Mouse (Mus musculus): Measurements from ENCODE around the gene Ntm.

The Ntm gene

DNA sequence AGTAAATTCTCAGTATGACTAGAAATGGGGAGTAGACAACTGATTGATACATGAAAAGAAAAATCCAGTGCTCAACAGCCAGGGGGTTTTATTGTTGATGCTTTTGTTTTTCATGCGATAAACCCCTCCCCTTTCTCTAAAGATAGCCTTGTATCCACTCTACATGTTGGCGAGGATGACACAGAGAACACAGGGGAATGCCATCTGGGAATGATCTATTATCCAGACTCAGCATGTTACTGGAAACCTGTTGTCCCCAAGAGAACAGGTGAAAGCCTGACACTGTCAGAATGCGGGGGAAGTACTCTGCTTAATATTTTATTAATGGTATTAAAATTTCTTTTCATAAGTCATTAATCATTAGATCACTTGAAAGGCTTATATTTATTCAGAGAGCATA lies 690.1 kb downstream of the Ntm start:
- DNase-seq = no peak

DNA sequence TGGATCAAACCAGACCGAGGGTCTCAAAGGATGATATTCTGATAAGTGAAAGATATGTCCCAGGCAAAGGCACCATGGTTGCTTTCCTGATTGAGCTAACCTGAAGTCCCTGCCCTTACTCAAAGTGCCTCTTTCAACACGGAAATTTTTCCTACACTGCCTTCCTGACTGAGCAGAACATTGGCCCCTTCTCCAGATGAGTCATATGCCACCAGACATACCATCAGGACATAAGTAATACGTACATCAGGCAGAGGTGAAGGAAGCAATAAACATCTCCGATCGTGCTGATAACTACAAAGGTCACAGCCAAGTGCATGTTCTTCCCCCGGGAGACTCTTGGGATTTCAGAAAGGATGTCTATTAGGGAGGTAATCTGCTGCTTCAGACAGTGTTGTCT lies 693.0 kb downstream of the Ntm start:
- no peak for DNase-seq

DNA sequence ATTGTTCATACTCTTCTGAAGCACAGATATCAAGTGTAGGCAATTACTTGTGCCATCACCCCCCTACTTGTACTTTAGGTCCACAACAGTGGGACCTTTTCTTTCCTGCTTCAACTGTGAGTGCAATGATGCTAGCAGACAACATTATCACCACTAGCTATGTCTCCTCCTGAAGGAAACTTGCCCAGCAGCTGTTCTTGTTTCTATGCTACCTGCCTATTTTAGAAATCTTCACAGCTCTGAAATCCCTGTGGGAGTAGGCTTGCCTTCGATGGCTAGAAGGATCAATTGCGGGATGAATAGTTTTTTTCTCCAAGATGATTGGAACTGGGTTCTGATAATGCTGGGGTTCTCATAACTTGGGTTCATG lies 693.7 kb downstream of the Ntm start:
- DNase-seq = no peak

DNA sequence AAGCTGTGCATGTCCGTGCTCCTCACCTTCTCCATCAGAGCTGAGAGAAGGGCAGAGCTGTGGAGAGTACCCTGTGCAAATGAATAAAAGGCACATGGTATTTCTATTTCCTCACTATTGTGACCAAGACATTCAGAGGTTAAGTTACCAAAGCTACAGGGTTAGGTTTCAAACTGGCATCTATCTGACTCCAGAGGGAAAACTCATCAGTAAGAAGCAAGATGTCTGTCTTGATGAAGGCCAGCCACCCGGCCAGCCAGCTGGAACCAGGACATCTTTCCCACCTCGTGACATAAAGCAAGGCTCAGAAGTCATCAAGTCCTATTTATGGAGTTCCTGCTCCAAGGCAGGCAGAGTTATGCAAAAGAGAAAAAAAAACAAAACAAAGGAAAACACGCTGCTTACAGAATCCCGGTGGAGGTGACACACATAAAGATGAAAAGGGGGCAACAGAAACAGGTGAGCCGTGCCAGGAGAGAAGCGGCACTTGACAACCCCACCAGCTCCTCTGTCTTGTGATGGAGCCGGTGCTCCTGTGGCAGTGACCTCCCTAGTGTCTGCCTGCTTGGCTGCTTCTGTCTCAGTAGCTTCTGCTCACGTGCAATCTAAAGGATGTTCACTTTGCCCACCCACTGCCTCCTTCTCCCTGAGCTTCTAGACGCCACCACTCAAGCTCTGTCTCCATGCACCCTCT lies 694.2 kb downstream of the Ntm start:
- DNase-seq = peak; percentile 47

DNA sequence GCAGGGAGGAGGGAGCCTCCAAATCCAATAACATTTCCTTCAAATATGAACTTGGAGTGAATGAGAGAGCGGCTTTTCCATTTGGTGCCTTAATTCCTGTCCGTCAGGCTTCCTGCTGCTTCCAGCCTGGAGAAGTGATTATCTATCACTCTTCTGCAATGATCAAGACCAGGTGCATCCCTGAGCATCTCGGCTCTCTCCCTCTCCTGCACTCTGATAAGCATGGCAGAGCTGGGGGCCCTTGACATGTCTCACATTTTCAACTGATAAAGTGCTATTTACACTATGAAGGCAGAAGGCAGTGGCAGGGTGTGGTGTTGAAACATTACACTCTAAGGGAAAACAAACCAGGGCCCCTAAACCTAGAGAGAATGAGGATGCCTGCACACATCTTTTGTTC lies 695.3 kb downstream of the Ntm start:
- DNase-seq = no peak

DNA sequence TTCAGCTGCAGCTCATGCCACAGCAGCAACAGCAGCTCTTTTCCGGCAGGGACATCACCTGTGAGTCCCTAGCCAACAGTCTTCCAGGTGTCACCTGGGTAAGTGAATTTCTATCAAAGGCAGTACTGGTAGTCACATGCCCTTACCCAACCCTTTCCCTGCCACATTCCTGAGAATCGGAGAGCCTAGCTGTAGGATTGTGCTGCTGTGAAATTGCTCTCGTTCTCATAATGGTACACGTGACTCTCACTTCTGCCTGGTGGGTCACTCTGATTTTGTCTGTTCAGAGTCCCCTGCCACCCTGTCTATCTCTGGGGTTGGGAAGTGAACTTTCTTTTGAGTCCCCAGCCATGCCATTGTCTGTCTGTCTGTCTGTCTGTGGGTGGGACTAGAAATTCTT lies 697.8 kb downstream of the Ntm start:
- DNase-seq = no peak

DNA sequence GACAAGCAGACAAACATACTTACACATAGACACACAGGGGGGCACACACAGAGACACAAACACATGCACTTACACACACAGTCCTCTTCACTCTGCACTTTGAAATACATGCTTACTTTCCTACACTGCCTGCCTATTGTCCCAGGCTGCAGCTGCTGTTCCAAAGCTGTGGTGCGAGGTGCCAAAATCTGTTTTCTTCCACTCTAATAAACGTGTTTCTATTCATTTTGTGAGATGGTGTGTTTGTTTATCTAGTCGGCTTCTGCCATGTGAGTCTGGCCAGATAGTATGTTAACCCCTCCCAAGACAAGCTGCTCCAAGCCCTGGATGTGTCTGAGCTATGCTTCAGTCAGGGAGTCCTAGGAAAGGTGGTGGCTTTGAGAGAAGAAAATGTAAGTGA lies 700.1 kb downstream of the Ntm start:
- no peak for DNase-seq

DNA sequence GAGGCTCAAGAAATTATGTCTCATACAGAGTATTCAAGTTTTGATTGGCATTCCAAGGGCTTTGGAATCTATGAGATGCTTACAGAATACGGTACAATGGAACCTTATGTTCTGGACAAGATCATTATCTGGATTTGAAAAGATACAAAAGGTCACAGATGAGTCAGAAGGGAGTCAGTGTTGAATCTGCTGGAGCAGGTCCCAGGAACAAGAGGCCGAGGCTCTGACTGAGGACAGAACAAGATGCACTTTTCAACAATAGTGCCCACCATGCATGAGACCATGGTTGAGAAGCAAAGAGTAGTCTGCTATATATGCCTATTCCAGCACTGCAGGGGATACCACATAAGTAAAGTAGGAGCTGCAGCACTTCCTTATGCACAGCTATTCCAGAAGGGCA lies 710.1 kb downstream of the Ntm start:
- DNase-seq = no peak

DNA sequence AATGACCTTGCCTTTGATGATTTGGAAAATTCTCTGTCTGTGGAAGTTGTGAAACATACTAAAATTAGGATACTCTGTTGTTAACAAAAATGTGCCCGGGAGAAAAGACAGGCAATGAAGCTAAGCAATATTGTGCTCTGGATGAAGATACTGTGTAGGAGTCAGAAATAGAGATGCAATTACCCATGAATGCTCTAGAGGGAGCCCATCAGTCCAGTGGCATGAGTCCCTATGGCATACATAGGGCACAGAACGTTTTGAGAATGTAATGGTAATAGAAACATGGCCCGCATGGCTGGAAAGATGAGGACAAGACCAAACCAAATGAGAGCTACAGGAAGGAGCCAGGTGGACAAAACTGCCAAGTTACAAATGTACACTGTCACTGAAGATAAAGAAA lies 712.1 kb downstream of the Ntm start:
- DNase-seq = no peak

DNA sequence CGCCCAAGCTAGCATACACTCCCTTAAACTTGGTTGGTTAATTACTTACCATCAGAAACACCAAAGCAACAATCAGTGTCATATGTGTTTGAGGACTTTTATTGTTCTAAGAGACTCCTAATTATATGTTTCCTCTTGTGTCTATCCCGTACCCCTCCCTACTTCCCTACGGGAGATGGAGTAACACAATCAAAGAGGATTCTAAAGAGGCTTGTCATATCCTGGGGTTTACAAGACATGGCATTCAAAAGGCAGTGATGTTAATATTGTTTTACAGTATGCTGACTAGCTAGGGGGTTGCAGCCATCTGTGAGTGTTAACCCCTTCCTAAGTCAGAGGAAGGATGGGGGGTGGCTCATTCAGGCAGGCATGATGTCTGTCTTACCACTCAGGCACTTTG lies 715.1 kb downstream of the Ntm start:
- no peak for DNase-seq

DNA sequence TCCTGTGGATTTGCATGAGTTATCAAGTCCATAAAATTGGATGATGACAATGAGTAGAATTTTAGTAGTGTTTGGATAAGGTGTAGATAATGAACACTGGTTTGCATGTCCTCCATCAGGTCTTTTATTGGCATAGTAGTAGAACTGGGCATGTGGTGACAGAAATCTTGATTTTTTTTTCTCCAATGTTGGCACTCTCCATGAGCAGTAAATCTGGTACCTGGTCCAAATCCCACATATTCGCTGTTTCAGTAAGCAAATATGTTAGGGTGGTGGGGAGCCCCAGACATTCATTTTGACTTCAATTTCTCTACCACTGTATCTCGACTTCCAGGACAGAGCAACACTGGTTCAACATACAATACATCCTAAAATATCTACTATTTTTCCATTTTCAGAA lies 718.9 kb downstream of the Ntm start:
- DNase-seq = peak; percentile 35

DNA sequence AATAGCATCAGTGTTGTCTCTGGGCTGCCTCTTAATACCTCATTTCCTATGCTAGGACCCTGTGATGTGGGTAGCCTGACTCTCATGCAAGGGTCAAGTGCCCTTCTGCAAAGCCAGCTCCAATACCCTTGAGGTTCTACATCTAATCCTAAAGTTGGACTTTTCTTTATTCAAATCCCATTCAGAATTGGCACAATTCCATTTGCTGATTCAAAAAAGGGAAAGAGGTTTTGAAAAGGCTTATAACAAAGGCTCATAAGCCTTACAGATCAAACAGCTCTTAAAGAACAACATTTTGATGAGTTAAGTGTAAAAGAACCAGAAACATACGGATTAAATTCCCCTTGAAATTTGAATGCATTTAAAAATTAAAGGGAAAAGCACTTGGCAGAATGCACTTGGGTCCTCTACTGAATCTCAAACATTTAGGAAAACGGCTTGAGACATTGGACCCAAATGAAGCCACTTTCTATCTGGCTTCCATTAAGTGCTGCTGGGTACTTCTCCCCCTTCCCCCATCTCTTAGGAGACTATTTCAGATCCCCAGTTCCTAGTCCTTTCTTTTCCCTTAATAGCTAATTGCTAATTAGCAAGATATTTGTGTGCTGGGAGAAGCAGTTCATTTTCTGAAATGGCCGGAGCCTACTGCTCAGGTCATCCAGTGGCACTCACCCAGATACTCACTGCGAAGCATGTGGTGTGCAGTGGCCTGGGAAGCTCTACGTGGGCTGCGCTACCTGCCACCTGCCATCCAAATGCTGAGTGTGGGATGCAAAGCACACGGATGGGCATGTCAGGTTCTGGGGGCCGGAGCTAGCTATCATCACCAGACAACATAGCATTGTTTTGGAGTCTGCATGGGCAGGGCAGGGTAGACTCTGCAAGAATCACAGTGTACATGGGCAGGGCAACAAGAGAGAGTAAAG lies 720.2 kb downstream of the Ntm start:
- peak; percentile 91 for DNase-seq

DNA sequence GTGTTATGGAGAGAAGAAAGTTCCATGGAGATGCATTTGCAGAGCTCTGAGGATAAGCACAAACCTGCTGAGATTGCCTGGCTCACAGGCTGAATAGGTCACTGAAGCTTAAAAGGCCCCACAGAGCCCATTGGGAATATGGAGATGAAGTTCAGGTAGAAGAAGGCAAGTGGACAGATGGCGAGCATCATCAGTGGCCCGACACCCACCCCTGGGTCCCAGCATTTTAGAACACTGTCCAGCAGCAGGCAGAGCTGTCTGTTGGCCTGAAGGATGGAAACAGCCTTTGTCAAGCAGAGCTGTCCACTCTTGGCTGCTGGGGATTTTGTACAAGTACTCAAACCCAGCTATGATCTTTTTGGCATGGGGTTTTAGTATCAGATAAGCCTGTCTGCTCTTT lies 722.1 kb downstream of the Ntm start:
- DNase-seq = no peak

DNA sequence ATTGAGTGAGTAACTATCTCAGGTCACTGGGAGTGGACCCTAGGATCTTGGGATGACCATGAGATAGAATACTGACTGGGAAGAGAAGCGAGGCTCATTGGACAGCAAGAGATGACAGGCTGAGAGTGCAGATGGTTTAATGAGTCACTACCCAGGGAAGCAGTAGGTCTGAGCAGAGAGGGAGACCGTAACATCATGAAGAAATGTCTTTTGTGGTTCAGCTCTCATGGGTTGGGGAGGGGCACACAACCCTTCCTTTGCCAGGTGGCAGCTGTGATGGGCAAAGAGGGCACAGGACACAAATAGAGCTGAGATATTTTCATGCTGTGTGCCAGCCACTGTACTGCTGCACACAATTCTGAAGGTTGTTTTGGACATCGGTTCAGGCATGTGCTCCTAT lies 724.0 kb downstream of the Ntm start:
- peak; percentile 68 for DNase-seq

DNA sequence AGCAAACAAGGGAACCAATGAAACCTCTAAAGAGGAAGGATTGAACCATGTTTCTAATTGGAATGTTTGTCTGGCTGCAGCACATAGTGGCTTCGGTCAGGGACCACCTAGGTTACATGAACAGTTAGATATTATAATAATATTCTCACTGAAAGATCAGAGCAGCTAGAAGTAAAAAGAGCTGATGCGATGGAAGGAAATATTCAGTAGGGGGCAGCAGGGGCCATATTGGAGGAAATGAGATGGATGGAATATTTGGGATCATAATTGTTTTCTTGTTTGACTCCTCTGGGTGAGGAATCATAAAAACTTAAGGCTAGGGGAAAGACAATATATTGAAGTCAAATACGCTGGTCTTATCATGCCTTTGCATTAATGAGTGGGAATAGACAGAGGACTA lies 726.2 kb downstream of the Ntm start:
- DNase-seq = no peak

DNA sequence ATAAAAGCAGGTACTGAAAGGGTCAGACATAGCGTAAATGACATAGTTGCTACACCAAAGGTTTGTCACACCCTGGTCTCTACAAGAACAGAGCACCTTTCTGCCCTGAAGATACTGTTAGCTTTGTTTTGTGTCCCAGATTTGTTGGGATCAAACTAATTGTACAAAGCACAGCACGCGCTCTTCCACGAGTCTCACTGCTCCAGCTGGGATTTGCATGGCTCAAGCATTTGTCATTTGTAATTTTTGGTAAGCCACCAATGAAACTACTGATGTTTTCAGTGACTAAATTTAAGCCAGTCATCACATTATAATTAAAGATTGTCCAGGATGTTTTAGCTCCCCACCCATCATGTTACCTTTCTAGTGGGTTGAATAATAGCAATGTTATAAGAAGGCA lies 735.2 kb downstream of the Ntm start:
- no peak for DNase-seq

DNA sequence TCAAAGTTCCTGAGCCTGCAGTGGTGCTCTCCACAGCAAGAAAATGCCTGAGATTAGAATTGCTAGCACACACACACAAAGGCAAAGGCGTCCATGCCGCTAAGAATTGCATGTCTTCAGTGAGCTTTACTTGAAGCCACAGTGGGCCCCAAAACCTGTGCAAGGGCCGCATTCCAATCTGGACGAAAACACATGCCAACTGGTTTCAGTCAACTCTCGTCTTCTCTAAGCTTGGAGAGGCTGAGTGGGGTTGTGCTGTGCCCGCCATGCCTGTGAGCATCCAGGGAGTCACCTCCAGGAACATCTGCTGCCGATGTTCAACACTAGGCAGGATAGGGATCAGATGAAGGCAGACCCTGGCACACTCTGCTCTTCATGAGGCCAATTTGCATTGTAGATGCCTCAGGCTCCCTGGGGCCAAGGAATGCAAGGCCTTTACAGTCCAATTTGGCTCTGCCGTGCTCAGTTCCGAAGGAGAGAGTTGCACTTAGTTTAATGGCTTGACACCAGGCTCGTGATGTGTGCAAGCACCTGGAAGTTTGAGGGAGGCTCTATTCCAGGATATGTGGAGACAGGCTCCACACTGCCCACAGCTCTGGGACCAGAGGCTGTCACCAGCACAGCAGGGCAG lies 739.9 kb downstream of the Ntm start:
- no peak for DNase-seq

DNA sequence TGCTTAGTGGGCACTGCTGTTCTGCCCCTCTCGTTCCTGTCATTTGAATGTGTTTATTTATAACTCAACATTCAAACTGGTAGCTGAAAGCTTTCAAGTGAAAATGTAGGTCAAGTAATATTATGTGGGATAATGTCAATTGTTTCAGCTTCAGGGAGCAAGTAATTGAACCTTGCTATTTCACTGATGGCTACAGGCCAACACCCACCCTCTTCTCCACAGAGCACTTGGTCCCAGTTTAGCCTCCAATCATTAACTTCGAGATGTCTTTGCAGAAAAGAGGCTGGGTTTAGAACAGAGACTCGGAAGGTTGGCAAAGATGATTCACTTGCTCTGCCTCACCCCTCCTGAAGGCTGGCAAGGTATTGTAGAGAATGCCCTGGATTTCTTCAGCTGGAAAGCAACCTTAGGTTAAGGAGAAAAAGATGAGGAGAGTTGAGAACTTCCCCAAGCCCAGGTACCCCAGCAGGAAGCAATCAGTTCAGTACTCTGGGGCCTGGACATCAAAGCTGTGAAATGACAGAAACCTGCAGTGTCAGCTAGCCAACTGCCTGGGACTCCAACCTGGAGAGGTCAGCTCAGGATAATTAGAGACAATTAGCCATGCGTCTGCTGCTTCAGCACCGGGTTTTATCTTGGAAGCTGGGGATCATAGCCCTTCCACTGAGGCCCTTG lies 741.9 kb downstream of the Ntm start:
- DNase-seq = peak; percentile 73

DNA sequence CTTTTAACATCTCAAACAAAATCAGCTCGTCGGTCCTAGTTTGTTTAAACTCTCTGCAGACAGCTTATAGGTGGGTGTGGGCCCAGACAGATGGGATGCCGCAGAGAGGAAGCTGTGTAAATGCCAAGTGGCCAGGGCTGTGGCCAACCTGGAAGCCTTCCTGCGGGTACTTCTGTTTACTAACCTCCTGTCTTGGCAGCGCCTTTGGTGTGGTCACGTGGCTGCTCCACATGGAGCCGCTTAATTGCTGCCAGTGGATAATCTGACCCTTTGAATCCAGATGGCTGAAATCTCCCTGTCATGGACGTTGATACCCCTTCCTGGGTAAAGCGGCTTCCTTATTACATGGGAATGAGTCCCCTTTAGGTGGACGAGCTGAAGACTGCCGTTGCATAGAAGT lies 742.4 kb downstream of the Ntm start:
- peak; percentile 97 for DNase-seq

DNA sequence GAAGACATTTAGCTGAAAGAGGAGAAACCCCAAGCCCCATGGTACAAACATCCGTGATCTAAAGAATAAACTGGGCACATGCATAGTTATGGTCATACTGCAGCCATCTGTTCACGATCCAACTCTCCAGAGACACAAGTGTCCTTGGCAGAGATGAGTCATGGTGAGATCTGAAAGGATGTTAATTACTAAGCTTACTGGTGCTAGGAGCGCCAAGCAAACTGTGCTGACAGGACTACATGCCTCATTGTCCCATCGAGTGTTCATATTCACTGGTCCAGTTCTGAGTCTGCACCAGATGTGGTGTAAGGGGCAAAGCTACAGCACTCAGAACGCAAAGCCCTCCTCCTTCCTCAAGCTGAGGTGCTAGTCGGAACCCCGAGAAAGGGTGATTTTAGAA lies 745.0 kb downstream of the Ntm start:
- DNase-seq = no peak

DNA sequence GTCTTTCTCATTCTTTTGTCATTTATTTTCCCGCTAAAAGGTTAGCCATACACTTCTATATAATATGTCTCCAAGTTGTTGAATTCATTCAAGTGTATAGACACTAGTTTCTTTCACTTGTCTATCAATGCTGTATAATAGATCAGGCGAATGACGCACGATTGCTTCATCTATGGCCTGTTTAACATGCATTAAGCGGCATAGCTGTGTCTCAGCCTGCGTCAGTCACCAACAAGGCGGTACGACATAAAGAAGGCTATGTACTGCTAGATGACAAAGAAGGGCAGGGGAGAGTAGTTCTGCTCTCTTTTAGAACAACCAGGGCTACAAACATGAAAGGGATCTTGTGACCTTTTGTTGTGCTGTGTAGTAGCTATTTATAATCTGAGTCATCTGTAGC lies 746.4 kb downstream of the Ntm start:
- DNase-seq = no peak

DNA sequence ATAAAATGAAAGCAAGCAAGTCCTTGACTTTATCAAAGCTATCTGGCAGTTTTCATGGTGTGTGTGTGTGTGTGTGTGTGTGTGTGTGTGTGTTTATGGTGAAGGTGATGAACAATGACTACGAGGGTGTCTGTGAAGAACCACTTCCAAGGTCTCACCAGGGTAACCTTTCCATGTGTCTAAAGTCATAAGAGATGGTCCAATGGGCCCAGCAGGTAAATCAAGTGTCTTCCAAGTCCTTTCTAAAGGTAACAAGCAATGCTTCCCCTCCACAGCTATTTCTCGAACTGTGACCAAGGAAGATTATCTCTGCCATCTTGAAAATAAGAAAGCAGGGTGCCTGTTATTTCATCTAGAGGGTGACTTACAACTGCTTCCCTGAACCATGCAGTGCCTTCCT lies 747.1 kb downstream of the Ntm start:
- DNase-seq = peak; percentile 71

DNA sequence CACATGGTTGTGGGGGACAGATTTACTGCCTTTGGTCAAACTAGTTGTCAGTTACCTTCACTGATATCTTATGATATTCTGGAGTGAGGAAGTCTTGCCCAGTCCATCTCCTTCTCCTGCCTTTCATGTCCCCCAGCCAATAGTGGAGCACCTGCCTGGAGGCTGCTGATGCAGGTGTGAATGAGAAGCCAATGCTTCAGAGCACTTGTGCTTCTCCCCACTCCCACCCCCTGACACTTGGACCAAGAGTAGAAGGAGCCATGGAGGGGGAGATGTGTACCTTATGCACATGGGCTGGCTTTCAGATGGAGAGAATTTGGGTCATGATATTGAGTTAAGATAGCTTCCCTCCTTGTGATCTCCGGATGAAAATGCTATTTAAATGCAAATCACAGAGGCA lies 747.7 kb downstream of the Ntm start:
- no peak for DNase-seq

DNA sequence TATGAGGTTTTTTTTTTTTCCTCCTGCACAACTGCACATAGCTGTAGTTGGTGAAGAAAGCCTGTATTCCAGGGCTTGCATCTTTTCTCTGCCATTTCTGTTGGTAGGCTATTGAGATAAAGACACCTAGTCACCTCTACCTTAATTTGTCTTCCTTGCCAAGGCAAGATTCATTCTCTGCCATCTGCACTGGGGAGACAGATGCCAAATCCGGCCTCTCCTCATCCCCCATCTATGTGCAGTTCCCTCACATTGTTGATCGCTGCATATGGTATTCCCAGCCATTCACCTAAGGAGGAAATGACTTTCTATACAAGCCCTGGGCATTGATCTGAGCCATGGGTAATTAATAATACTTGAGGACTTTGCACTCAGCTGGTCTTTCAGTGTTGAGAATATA lies 753.7 kb downstream of the Ntm start:
- DNase-seq = no peak

Measured in cerebellum, adult 11 months (tissue).